Mouse (Mus musculus): Measurements from ENCODE around the gene Matn4. TPM values are rescaled to one million over a fixed set of nuclear protein-coding genes. Genes with fewer than 3 reads are reported as not detected.
"Not testable (repeated sequence)": the region's sequence is repeated elsewhere in the genome, so short reads cannot be mapped to it uniquely, and the experiment has no call there.

Matn4 gene
- polyA plus RNA-seq, 1 experiment from 2014 or later, result 8.2 TPM

DNA sequence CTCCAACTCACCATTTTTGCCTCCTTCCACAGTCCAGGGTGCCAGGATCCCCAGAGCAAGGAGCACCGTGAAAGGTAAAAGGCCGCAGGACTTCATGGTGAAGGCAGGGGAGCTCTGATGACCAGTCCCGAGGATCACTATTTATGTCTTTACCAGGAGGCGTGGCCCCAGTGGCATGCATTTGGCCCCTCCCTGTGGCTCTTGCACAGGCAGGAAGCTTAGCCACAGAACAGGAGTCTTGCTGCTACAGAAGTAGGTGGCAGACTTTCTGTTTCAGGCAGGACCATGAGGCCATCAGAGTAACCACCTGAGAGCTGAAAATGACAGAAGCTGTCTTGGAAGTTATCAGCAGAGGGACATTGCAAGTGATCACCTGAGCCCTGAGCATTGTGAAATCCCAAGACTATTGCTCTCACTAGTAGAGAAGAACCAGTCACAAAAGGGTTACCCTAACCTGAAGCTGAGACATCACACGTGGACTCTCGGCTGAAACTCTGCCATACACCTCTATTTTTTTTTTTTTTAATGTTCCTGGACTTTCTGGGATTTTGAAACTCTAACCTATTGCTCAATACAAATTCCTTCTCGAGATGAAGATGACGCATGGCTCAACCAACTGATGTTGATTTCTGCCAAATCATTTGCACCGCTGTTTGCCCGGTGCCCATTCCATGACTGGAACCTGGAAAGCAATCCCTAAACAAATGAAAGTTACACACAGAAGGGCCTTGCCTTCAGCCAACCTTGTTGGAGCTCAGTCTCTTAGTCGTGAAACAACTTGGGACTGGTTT lies 48.6 kb downstream of the Matn4 start:
- Histone ChIP-seq H3K27ac (no peak overlapping the region), H3K4me3 (no peak overlapping the region), H3K27me3 (replicated peaks) (no peaks in the 10 kb centered on the region), H3K4me1 (no peaks in the 10 kb centered on the region), H3K9me3 (no peaks in the 10 kb centered on the region), H3K4me2 (replicated peaks) (no peak overlapping the region), H3K9ac (no peak overlapping the region), H3K36me3 (no peaks in the 10 kb centered on the region)
- ATAC-seq (ENCODE audit: low FRiP score, low read depth), result no peak
- WGBS, result 81% methylated on average over 11 of the region's 11 CpGs

DNA sequence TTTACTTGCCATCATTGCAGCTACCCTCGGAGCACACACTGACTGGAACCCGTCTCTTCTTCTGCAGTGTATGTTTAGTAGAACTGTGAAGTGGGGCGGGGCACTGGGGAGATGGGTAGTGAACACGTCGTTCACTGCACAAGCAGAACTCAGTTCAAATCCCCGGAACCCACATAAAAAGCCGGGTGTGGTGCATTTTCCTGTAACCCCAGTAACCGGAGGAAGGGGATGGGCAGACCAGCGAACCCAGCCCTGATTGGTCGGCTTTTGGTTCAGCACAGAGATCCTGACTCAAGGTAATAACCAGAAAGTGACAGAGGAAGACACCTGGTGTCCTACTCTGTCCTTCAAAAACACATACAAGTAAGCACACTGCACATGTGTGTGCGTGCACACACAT lies 51.6 kb downstream of the Matn4 start:
- 92% methylated on average over 11 of the region's 11 CpGs for WGBS
- H3K27me3 ChIP-seq (replicated peaks), result no peaks in the 10 kb centered on the region
- H3K9me3 ChIP-seq, result no peaks in the 10 kb centered on the region
- no peaks in the 10 kb centered on the region for H3K4me1 ChIP-seq
- H3K27ac ChIP-seq, result no peak overlapping the region
- no peak overlapping the region for H3K4me3 ChIP-seq
- H3K36me3 ChIP-seq, result no peaks in the 10 kb centered on the region
- H3K4me2 ChIP-seq (replicated peaks), result no peak overlapping the region
- H3K9ac ChIP-seq, result no peak overlapping the region
- ATAC-seq (ENCODE audit: low FRiP score, low read depth), result no peak

DNA sequence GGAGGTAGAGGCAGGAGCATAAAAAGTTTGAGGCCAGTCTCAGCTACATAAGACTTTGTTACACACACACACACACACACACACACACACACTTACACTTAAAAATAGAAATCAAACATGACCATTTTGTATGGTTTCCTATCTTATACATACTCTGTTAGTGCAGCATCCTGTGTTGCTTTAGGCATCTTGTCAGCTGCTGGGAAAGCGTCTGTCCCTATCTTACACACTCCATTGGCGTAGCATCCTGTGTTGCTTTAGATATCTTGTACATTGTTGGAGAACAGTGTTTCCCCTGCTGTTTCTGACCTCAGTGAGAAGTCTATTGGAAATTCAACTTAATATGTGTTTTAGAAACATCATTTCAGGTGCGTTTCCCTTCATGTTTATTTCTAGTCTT lies 52.3 kb downstream of the Matn4 start:
- Histone ChIP-seq H3K9ac (no peak overlapping the region), H3K4me2 (replicated peaks) (no peak overlapping the region), H3K27ac (no peak overlapping the region), H3K9me3 (no peaks in the 10 kb centered on the region), H3K4me1 (no peaks in the 10 kb centered on the region), H3K27me3 (replicated peaks) (no peaks in the 10 kb centered on the region), H3K4me3 (no peak overlapping the region), H3K36me3 (no peaks in the 10 kb centered on the region)
- no peak for ATAC-seq (ENCODE audit: low FRiP score, low read depth)
- 89% methylated on average over 3 of the region's 3 CpGs for WGBS

GRCm38 (mm10) chr2:164348980-164349379 lies 56.0 kb downstream of the Matn4 start:
- 94% methylated on average over 3 of the region's 3 CpGs for WGBS
- H3K27ac ChIP-seq, result no peak overlapping the region

GRCm38 (mm10) chr2:164347697-164348096 lies 57.3 kb downstream of the Matn4 start:
- H3K9me3 ChIP-seq; H3K4me2 ChIP-seq (replicated peaks); H3K9ac ChIP-seq; ATAC-seq (ENCODE audit: low FRiP score, low read depth); H3K27me3 ChIP-seq (replicated peaks); H3K27ac ChIP-seq; H3K4me1 ChIP-seq; H3K4me3 ChIP-seq; H3K36me3 ChIP-seq: not testable (repeated sequence)

More at GRCm38 (mm10) chr2:164348980-164349379, 56.0 kb downstream of the Matn4 start:
- no peak overlapping the region for H3K4me3 ChIP-seq
- no peak for ATAC-seq (ENCODE audit: low FRiP score, low read depth)
- H3K9ac ChIP-seq, result no peak overlapping the region
- H3K36me3 ChIP-seq, result no peaks in the 10 kb centered on the region
- no peaks in the 10 kb centered on the region for H3K9me3 ChIP-seq
- H3K4me1 ChIP-seq, result no peaks in the 10 kb centered on the region
- no peaks in the 10 kb centered on the region for H3K27me3 ChIP-seq (replicated peaks)
- no peak overlapping the region for H3K4me2 ChIP-seq (replicated peaks)

GRCm38 (mm10) chr2:164343732-164344131 lies 61.2 kb downstream of the Matn4 start:
- H3K4me1 ChIP-seq; ATAC-seq (ENCODE audit: low FRiP score, low read depth): not testable (repeated sequence)
- 87% methylated on average over 1 of the region's 1 CpGs for WGBS

More at GRCm38 (mm10) chr2:164343732-164344131, 61.2 kb downstream of the Matn4 start:
- not testable (repeated sequence) for H3K9ac ChIP-seq; H3K27ac ChIP-seq; H3K36me3 ChIP-seq; H3K9me3 ChIP-seq; H3K27me3 ChIP-seq (replicated peaks); H3K4me2 ChIP-seq (replicated peaks); H3K4me3 ChIP-seq

Small RNA genes lying within 50 kb of the gene (microRNA-seq; reads per million reads assigned to microRNA genes)
- gene Mir7678, result not detected

Other genes with a start within 250 kb of the Matn4 start
- 0.06 and 0.23 TPM in 2 replicates for gene Kcns1, start 234.0 kb downstream of the Matn4 start, polyA plus RNA-seq (2016; fragmentation: Nextera tagmentation; extraction: Ambion mirVana)
- not detected in 2 replicates for gene Wfdc5, start 222.4 kb downstream of the Matn4 start, polyA plus RNA-seq (2016; fragmentation: Nextera tagmentation; extraction: Ambion mirVana)
- not detected in 2 replicates for gene Wfdc12, start 214.6 kb downstream of the Matn4 start, polyA plus RNA-seq (2016; fragmentation: Nextera tagmentation; extraction: Ambion mirVana)
- gene Wfdc15a, start 205.0 kb downstream of the Matn4 start, polyA plus RNA-seq (2016; fragmentation: Nextera tagmentation; extraction: Ambion mirVana), result not detected in 2 replicates
- not detected in 2 replicates for gene Wfdc15b, start 183.5 kb downstream of the Matn4 start, polyA plus RNA-seq (2016; fragmentation: Nextera tagmentation; extraction: Ambion mirVana)
- not detected in 2 replicates for gene Svs2, start 166.7 kb downstream of the Matn4 start, polyA plus RNA-seq (2016; fragmentation: Nextera tagmentation; extraction: Ambion mirVana)
- gene Svs3b, start 148.5 kb downstream of the Matn4 start, polyA plus RNA-seq (2016; fragmentation: Nextera tagmentation; extraction: Ambion mirVana), result not detected in 2 replicates
- gene Svs4, start 126.7 kb downstream of the Matn4 start, polyA plus RNA-seq (2016; fragmentation: Nextera tagmentation; extraction: Ambion mirVana), result not detected in 2 replicates
- not detected in 2 replicates for gene Svs3a, start 115.9 kb downstream of the Matn4 start, polyA plus RNA-seq (2016; fragmentation: Nextera tagmentation; extraction: Ambion mirVana)
- gene Svs6, start 88.4 kb downstream of the Matn4 start, polyA plus RNA-seq (2016; fragmentation: Nextera tagmentation; extraction: Ambion mirVana), result not detected in 2 replicates
- not detected in 2 replicates for gene Svs5, start 72.4 kb downstream of the Matn4 start, polyA plus RNA-seq (2016; fragmentation: Nextera tagmentation; extraction: Ambion mirVana)
- gene Slpi, start 16.1 kb downstream of the Matn4 start, polyA plus RNA-seq (2016; fragmentation: Nextera tagmentation; extraction: Ambion mirVana), result 0.28 TPM in 1 of 2 replicates, not detected in the other
- 0.13 and 0.18 TPM in 2 replicates for gene Rbpjl, start 2.0 kb downstream of the Matn4 start, polyA plus RNA-seq (2016; fragmentation: Nextera tagmentation; extraction: Ambion mirVana)
- 9.7 and 11.7 TPM in 2 replicates for gene Sdc4, start 38.7 kb upstream of the Matn4 start, polyA plus RNA-seq (2016; fragmentation: Nextera tagmentation; extraction: Ambion mirVana)
- gene Sys1, start 51.8 kb upstream of the Matn4 start, polyA plus RNA-seq (2016; fragmentation: Nextera tagmentation; extraction: Ambion mirVana), result 72.8 and 82.7 TPM in 2 replicates
- 6.0 and 6.5 TPM in 2 replicates for gene Gm20458, start 55.8 kb upstream of the Matn4 start, polyA plus RNA-seq (2016; fragmentation: Nextera tagmentation; extraction: Ambion mirVana)
- not detected in 2 replicates for gene Trp53tg5, start 68.6 kb upstream of the Matn4 start, polyA plus RNA-seq (2016; fragmentation: Nextera tagmentation; extraction: Ambion mirVana)
- 5.8 and 7.0 TPM in 2 replicates for gene Dbndd2, start 80.9 kb upstream of the Matn4 start, polyA plus RNA-seq (2016; fragmentation: Nextera tagmentation; extraction: Ambion mirVana)
- 50.0 and 55.3 TPM in 2 replicates for gene Pigt, start 92.4 kb upstream of the Matn4 start, polyA plus RNA-seq (2016; fragmentation: Nextera tagmentation; extraction: Ambion mirVana)
- 5.1 and 6.5 TPM in 2 replicates for gene Wfdc2, start 157.3 kb upstream of the Matn4 start, polyA plus RNA-seq (2016; fragmentation: Nextera tagmentation; extraction: Ambion mirVana)
- gene Spint3, start 168.3 kb upstream of the Matn4 start, polyA plus RNA-seq (2016; fragmentation: Nextera tagmentation; extraction: Ambion mirVana), result not detected in 2 replicates
- gene Wfdc6a, start 180.3 kb upstream of the Matn4 start, polyA plus RNA-seq (2016; fragmentation: Nextera tagmentation; extraction: Ambion mirVana), result not detected in 2 replicates
- gene Eppin, start 188.4 kb upstream of the Matn4 start, polyA plus RNA-seq (2016; fragmentation: Nextera tagmentation; extraction: Ambion mirVana), result not detected in 2 replicates
- gene Wfdc6b, start 208.4 kb upstream of the Matn4 start, polyA plus RNA-seq (2016; fragmentation: Nextera tagmentation; extraction: Ambion mirVana), result not detected in 2 replicates
- not detected in 2 replicates for gene Wfdc8, start 208.5 kb upstream of the Matn4 start, polyA plus RNA-seq (2016; fragmentation: Nextera tagmentation; extraction: Ambion mirVana)
- gene Wfdc16, start 233.6 kb upstream of the Matn4 start, polyA plus RNA-seq (2016; fragmentation: Nextera tagmentation; extraction: Ambion mirVana), result not detected in 2 replicates

Data from neural tube, embryonic 12.5 days (tissue).